Mouse (Mus musculus) embryonic fibroblast, embryonic 13.5 days (primary cell): ENCODE measurements around the gene Chat.

Experiments used
- CTCF ChIP-seq: IDR thresholded peaks from 2 replicates; pipeline ENCODE4 v1.5.1; 2011; ENCODE audit warnings: mild to moderate bottlenecking, control low read depth, low read length, moderate library complexity, borderline replicate concordance; ENCODE audit not compliant: insufficient read depth
- POLR2A ChIP-seq: IDR thresholded peaks from 2 replicates; pipeline ENCODE4 v1.6.1; 2011; ENCODE audit warnings: low read depth, mild to moderate bottlenecking, control low read depth, low read length, moderate library complexity

- TF ChIP-seq POLR2A (no peak), CTCF (no peak)
These were observed 26.7 kb upstream of the Chat start for GRCm38 (mm10) chr14:32492521-32492920.
